Mouse (Mus musculus) thymus, adult 2 months (tissue): ENCODE results near the gene Cd300ld5.

ENCODE experiments used
- CTCF ChIP-seq: fragments of 200-500 bp; IDR thresholded peaks from 2 replicates; pipeline ENCODE4 v1.5.1; 2012; ENCODE audit warnings: mild to moderate bottlenecking, control low read depth, low read length, moderate library complexity, borderline replicate concordance; ENCODE audit not compliant: control insufficient read depth, poor library complexity, insufficient read depth; ENCODE audit errors: extremely low read depth
- POLR2A ChIP-seq: fragments of 200-500 bp; IDR thresholded peaks from 2 replicates; pipeline ENCODE4 v1.6.1; 2012; ENCODE audit warnings: mild to moderate bottlenecking, low read length, control low read depth, moderate library complexity; ENCODE audit not compliant: control insufficient read depth, poor library complexity, insufficient read depth; ENCODE audit errors: extremely low read depth

DNA sequence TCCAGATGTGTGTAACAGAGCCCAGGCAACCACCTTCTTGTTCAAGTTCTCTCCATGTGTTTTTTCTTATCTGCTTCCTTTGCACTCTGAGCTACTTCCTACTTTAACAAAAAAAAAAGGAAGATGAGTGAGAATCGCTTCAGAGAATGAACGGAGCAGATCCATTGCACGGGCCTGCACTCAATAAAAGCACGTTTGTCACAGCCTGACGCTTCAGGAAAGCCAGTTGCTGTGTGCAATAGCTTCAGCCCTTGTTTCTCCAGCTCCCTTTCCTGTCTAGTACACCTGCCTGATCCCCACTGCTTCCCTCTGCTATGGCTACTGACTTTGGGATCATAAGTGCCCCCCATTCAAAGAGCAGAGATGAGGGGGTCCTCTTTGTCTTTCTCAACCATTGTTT, 24.5 kb upstream of the Cd300ld5 start, which contains the start of gene Cd300e:
- TF ChIP-seq CTCF: no peak
- TF ChIP-seq POLR2A: no peak
